Mouse (Mus musculus) thymus, adult 2 months (tissue): ENCODE measurements around the gene Hdac10. TPM values are rescaled to one million over a fixed set of nuclear protein-coding genes. Genes with fewer than 3 reads are reported as not detected.

Source experiments
- DNase-seq: peaks from one replicate; pipeline ENCODE4 v3.0.0; 2021
- H3K27ac ChIP-seq: fragments of 200-500 bp; 2 replicates; pipeline ENCODE4 v1.5.1; 2012; ENCODE audit warnings: low read length, control low read depth; ENCODE audit not compliant: control insufficient read depth, insufficient read depth
- H3K27me3 ChIP-seq: fragments of 200-500 bp; 2 replicates; pipeline ENCODE4 v1.6.1; 2012; ENCODE audit warnings: mild to moderate bottlenecking, low read length, moderate library complexity, mixed read lengths; ENCODE audit not compliant: control insufficient read depth, insufficient read depth
- H3K36me3 ChIP-seq: fragments of 200-500 bp; 2 replicates; pipeline ENCODE4 v1.6.1; 2012; ENCODE audit warnings: mild to moderate bottlenecking, low read length, moderate library complexity; ENCODE audit not compliant: control insufficient read depth, insufficient read depth
- H3K4me1 ChIP-seq: fragments of 200-500 bp; replicated peaks from 2 replicates; pipeline ENCODE4 v1.6.1; 2012; ENCODE audit warnings: low read length; ENCODE audit not compliant: control insufficient read depth, insufficient read depth
- H3K4me3 ChIP-seq: fragments of 200-500 bp; 2 replicates; pipeline ENCODE4 v1.5.1; 2012; ENCODE audit warnings: mild to moderate bottlenecking, low read length, control low read depth, moderate library complexity; ENCODE audit not compliant: control insufficient read depth, insufficient read depth
- CTCF ChIP-seq: fragments of 200-500 bp; IDR thresholded peaks from 2 replicates; pipeline ENCODE4 v1.5.1; 2012; ENCODE audit warnings: mild to moderate bottlenecking, control low read depth, low read length, moderate library complexity, borderline replicate concordance; ENCODE audit not compliant: control insufficient read depth, poor library complexity, insufficient read depth; ENCODE audit errors: extremely low read depth
- POLR2A ChIP-seq: fragments of 200-500 bp; IDR thresholded peaks from 2 replicates; pipeline ENCODE4 v1.6.1; 2012; ENCODE audit warnings: mild to moderate bottlenecking, low read length, control low read depth, moderate library complexity; ENCODE audit not compliant: control insufficient read depth, poor library complexity, insufficient read depth; ENCODE audit errors: extremely low read depth
- WGBS: fragments of 180-500 bp; shearing (Covaris S2); methylation state at CpG from one replicate; pipeline ENCODE4 v1.1.7; 2018; 5-methylcytosine and 5-hydroxymethylcytosine counted together
- polyA plus RNA-seq: library from polyadenylated mRNA; depleted of rRNA; stranded (reverse); fragments of >200 nt; gene quantifications from 2 replicates; pipeline ENCODE4 v1.2.3, GENCODE M21; 2012

The Hdac10 gene
- polyA plus RNA-seq, 1 experiment: 94.4 TPM

DNA sequence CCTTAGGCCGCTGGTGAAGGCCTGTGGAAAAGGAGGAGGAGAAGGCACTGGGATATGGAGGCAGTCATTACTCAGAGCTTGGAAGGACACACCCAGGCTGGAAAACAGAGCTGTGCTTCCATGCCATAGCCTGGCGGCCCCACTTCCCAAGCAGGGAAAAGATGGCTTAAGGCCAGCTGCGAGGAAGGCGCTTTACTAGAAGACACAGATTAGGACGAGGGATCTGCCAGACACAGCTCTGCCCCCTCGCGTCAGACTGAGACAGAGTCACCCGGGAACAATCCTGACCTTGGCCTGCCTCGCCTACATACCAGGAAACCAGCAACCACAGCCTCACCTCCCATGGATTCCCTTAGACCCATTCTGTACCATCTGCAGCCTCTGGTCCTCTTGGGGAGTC, 18.4 kb downstream of the Hdac10 start:
- 93% methylated on average over 9 of the region's 9 CpGs for WGBS
- Histone ChIP-seq H3K27me3 (no peaks in the 10 kb centered on the region), H3K36me3 (peaks cover 39% of the 10 kb centered on the region), H3K4me3 (no peak overlapping the region), H3K4me1 (no peaks in the 10 kb centered on the region), H3K27ac (no peak overlapping the region)
- DNase-seq: no peak
- TF ChIP-seq CTCF: no peak
- no peak for TF ChIP-seq POLR2A

DNA sequence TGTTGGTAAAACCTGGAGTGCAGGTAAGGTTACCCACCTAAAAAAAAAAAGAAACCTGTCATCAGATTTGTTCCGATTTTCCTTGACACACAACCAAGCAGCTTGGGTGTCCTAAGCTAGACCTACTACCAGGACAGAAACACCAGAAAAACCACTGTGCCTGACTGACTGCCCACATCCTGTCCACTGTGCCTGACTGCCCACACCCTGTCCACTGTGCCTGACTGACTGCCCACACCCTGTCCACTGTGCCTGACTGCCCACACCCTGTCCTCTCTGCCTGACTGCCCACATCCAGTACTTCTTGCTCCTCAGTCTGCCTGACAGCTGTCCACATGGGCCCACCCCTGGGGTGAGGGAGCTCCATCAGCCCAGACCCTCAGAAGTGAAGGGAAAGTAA, 21.5 kb downstream of the Hdac10 start:
- Histone ChIP-seq H3K4me3 (no peak overlapping the region), H3K27ac (no peak overlapping the region), H3K36me3 (peaks cover 41% of the 10 kb centered on the region), H3K4me1 (no peaks in the 10 kb centered on the region), H3K27me3 (no peaks in the 10 kb centered on the region)
- DNase-seq: no peak
- 93% methylated on average over 1 of the region's 1 CpGs for WGBS
- no peak for TF ChIP-seq CTCF
- TF ChIP-seq POLR2A: no peak

DNA sequence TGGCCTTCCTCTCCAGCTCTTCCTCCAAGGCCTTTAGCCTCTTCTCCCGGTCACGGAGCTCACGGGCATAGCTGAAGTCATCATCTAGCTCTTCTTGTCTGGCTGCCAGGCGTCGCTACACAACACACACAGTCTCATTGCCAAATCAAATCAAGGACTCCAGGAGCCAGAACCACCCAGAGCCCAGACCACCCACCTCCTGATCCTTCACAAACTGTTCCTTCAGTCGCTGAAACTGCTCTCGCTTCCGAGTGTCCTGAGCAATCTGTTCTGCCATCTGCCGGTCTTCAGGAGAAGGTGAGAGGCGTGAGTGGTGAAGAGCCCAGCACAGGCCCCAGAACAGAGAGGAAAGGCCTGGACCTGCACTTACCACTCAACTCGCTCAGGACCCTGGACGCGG, 22.4 kb downstream of the Hdac10 start:
- TF ChIP-seq CTCF (no peak), POLR2A (no peak)
- Histone ChIP-seq H3K4me1 (no peaks in the 10 kb centered on the region), H3K36me3 (peaks cover 50% of the 10 kb centered on the region), H3K4me3 (no peak overlapping the region), H3K27me3 (no peaks in the 10 kb centered on the region), H3K27ac (no peak overlapping the region)
- 97% methylated on average over 13 of the region's 13 CpGs for WGBS
- DNase-seq: no peak

DNA sequence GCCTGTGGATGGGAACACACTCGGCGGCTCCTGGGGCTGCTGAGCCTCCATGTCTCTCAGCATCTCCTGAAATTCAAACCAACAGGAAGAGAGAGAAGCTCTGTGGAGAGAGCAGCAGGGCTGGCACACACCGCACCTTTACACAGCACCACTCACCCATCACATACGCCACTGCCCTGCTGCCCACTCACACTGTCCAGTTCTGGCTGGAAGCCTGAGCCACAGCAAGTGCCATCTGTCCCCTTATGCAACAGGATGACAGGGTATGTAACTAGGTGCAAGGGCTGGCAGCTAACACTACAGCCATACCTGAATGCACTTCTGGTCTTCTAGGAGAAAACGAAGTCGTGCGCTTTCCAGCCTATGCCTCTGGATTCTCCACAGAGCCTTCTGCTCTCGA, 24.1 kb downstream of the Hdac10 start:
- Histone ChIP-seq H3K27ac (no peak overlapping the region), H3K27me3 (no peaks in the 10 kb centered on the region), H3K36me3 (peaks cover 57% of the 10 kb centered on the region), H3K4me1 (no peaks in the 10 kb centered on the region), H3K4me3 (no peak overlapping the region)
- DNase-seq: no peak
- 95% methylated on average over 8 of the region's 8 CpGs for WGBS
- no peak for TF ChIP-seq POLR2A
- TF ChIP-seq CTCF: no peak

DNA sequence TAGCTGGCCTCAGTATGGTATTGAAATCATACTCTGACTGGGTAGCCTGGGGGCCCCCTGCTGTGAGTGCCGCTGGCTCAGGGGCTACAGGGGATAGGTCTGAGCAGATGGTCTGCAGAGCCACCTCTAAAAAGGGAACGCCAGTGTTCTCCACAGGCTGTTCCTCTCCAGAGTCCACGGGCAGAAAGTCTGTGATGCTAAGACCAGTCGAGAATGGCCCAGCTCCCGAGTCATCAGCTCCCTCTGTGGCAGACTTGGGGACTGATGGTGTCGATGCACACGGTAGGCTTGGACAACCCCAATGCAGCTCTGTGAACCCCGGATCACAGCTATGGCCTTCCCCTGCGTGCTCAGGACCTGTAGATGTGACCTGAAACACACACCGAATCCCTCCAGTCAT, 24.6 kb downstream of the Hdac10 start:
- Histone ChIP-seq H3K27me3 (no peaks in the 10 kb centered on the region), H3K4me1 (no peaks in the 10 kb centered on the region), H3K27ac (no peak overlapping the region), H3K36me3 (peaks cover 59% of the 10 kb centered on the region), H3K4me3 (no peak overlapping the region)
- WGBS: 95% methylated on average over 10 of the region's 10 CpGs
- no peak for DNase-seq
- TF ChIP-seq POLR2A (no peak), CTCF (no peak)

DNA sequence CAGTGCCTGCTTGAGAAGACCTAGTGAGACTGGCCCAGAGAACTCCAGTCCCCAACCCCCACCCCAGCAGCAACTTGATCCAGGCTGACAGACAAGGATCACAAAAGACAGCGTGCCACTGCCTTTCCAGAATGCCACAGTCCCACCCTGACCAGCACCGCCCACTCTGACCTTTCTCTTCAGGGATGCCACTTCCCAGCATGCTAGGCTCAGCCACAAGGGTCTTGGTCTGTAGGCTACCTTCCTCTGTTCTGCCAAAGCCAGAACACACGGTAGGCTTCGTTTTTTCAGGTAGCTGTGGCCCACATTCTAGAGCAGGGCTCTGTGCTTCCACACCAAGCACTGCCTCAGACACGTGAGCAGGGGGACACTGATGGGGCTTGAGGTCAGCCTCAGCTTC, 25.9 kb downstream of the Hdac10 start:
- Histone ChIP-seq H3K4me3 (no peak overlapping the region), H3K4me1 (no peaks in the 10 kb centered on the region), H3K36me3 (peaks cover 61% of the 10 kb centered on the region), H3K27ac (no peak overlapping the region), H3K27me3 (no peaks in the 10 kb centered on the region)
- no peak for TF ChIP-seq CTCF
- TF ChIP-seq POLR2A: no peak
- WGBS: 96% methylated on average over 5 of the region's 5 CpGs
- no peak for DNase-seq

DNA sequence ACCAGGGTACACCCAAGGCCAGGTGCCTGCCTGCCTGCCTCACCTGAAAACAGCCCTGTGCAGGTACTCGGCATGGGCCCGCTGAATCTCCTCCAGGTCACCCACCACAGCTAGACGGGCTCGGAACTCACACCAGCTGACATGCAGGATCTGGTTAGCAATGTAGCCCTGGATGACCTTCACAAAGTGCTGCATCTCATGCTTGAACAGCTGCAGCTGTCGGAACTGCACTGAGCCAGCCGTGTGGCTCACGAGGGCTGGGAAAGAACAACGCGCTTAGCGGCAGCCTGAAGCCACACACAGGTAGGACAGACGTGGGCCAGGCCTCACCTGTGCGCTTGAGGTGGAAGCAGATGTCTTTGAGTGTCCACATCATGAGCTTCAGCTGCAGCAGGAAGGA, 27.7 kb downstream of the Hdac10 start:
- Histone ChIP-seq H3K4me1 (no peaks in the 10 kb centered on the region), H3K4me3 (no peak overlapping the region), H3K27me3 (no peaks in the 10 kb centered on the region), H3K36me3 (peaks cover 72% of the 10 kb centered on the region), H3K27ac (no peak overlapping the region)
- no peak for DNase-seq
- no peak for TF ChIP-seq POLR2A
- WGBS: 95% methylated on average over 12 of the region's 12 CpGs
